In the genomic region with DNA sequence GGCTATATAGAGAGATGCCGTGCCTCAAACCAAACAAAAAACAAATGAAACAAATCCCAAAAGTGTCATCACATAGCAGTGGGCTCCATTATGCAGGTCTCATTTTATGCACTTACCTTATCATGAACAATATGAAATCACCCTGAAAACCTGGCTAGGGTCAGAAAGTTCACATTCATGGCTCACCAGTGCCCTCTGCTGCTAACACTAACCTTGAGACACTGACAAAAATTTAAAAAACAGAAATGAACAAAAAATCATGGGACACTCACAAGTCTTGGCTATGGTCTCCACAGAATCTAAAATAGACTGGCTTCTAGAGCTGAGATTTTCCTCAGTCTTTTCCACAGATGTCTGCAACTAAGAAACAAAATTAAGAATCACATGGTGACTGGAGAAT, we compare ENCODE assay signal across 10 mouse cellular contexts. TPM values are rescaled to one million over a fixed set of nuclear protein-coding genes. Genes with fewer than 3 reads are reported as not detected.
A peak's percentile ranks its signal among the peaks of the same experiment; 100 is the strongest.
DNase-seq lines count a peak whose midpoint lies in the region; ATAC-seq and TF ChIP-seq lines count a peak whose summit lies in the region.
"Had no signal": no experiment of that assay in that cellular context is flagged by ENCODE, and none has a peak within 500 bp of the region (broad histone marks: within the 10 kb centered on the region; RNA-seq: fewer than 3 reads in every experiment).

No protein-coding gene starts in this region.

- 71% methylated on average over 1 of the region's 1 CpGs for WGBS in hindbrain, embryonic 13.5 days

- H3K27ac ChIP-seq in gastrocnemius, adult 2 months = no peak overlapping the region
- no peak overlapping the region for H3K27ac ChIP-seq in hindbrain, embryonic 13.5 days

- H3K36me3 ChIP-seq in hindbrain, embryonic 13.5 days = no peaks in the 10 kb centered on the region

- TF ChIP-seq CTCF in gastrocnemius, adult 2 months (IDR thresholded peaks at IDR 0.05) = peak; percentile 72

- no peaks in the 10 kb centered on the region for H3K4me1 ChIP-seq in hindbrain, embryonic 13.5 days (replicated peaks)

- H3K4me2 ChIP-seq in hindbrain, embryonic 13.5 days = no peak overlapping the region

- H3K9me3 ChIP-seq in hindbrain, embryonic 13.5 days = no peaks in the 10 kb centered on the region

- H3K9ac ChIP-seq in hindbrain, embryonic 13.5 days = no peak overlapping the region

- peak; percentile 51 for DNase-seq in gastrocnemius, adult 2 months
- DNase-seq in gastrocnemius, postnatal 36 days = no peak
- peak; percentile 21 for DNase-seq in ovary, postnatal 14 days (ENCODE audit: low spot score)
- DNase-seq in ovary, postnatal 36 days (ENCODE audit: low spot score) = no peak
- DNase-seq in thymus, postnatal 25 days = peak; percentile 19
- DNase-seq in spleen, postnatal 4 days (ENCODE audit: low spot score in 2 of 2) = no peak

- intact Hi-C loops in gastrocnemius, adult 2 months (cut with DNase I) = loop anchor here (5.0 to 10.0 kb wide), 2 partner anchors 125 to 317 kb away; a partner anchor contains a TSS
- intact Hi-C loops in gastrocnemius, postnatal 36 days (cut with DNase I) = loop anchor here (2.0 kb wide), 1 partner anchor 127 kb away; no protein-coding TSS in a partner anchor

- H3K4me3 ChIP-seq in gastrocnemius, adult 2 months = no peak overlapping the region
- H3K4me3 ChIP-seq in hindbrain, embryonic 13.5 days = no peak overlapping the region

- no peaks in the 10 kb centered on the region for H3K27me3 ChIP-seq in hindbrain, embryonic 13.5 days

- peak; percentile 53 for ATAC-seq in erythroblast, adult 5-6 weeks (replicated peaks; ENCODE audit: low FRiP score, poor library complexity, severe bottlenecking)
- ATAC-seq in hindbrain, embryonic 13.5 days (ENCODE audit: low FRiP score) = no peak

RNA-seq across cellular contexts. Expression of a gene that starts 16.1 kb away (rescaled TPM):
- total RNA-seq in gastrocnemius, adult 2 months (2021) = not detected
- total RNA-seq in gastrocnemius, postnatal 36 days (2021) = not detected
- not detected in 2 replicates for total RNA-seq in erythroblast, adult 5-6 weeks (2015; ENCODE audit: low replicate concordance)
- total RNA-seq in erythroblast, adult 5-6 weeks (2017; ENCODE audit: low replicate concordance) = not detected in 2 replicates
- polyA plus RNA-seq in hindbrain, embryonic 13.5 days (2015; fragmentation: Nextera tagmentation; extraction: Ambion mirVana) = 1.0 and 1.2 TPM in 2 replicates

RNA-seq across cellular contexts. Expression of a gene that starts 19.6 kb away (rescaled TPM):
- 1 to 10 TPM in 1 of 2 experiments, under 1 TPM in 1; 0.92 to 1.5 TPM for total RNA-seq in gastrocnemius, adult 2 months (2021)
- total RNA-seq in gastrocnemius, postnatal 36 days (2021) = under 1 TPM; 0.32 to 0.48 TPM
- total RNA-seq in erythroblast, adult 5-6 weeks (2015; ENCODE audit: low replicate concordance) = 7.3 and 8.6 TPM in 2 replicates
- total RNA-seq in erythroblast, adult 5-6 weeks (2017; ENCODE audit: low replicate concordance) = 10.5 and 11.6 TPM in 2 replicates
- 1.7 and 2.3 TPM in 2 replicates for polyA plus RNA-seq in hindbrain, embryonic 13.5 days (2015; fragmentation: Nextera tagmentation; extraction: Ambion mirVana)

RNA-seq across cellular contexts. Expression of a gene that starts 24.1 kb away (rescaled TPM):
- not detected for total RNA-seq in gastrocnemius, adult 2 months (2021)
- total RNA-seq in gastrocnemius, postnatal 36 days (2021) = not detected
- not detected in 2 replicates for total RNA-seq in erythroblast, adult 5-6 weeks (2015; ENCODE audit: low replicate concordance)
- not detected in 2 replicates for total RNA-seq in erythroblast, adult 5-6 weeks (2017; ENCODE audit: low replicate concordance)
- not detected in 2 replicates for polyA plus RNA-seq in hindbrain, embryonic 13.5 days (2015; fragmentation: Nextera tagmentation; extraction: Ambion mirVana)
- polyA plus RNA-seq: gonadal fat pad, adult 2 months; limb, embryonic 14.5 days had no signal

RNA-seq across cellular contexts. Expression of a gene that starts 48.1 kb away (rescaled TPM):
- 10 to 100 TPM; 15.0 to 17.7 TPM for total RNA-seq in gastrocnemius, adult 2 months (2021)
- 10 to 100 TPM; 13.3 to 20.0 TPM for total RNA-seq in gastrocnemius, postnatal 36 days (2021)
- 6.1 and 21.7 TPM in 2 replicates for total RNA-seq in erythroblast, adult 5-6 weeks (2015; ENCODE audit: low replicate concordance)
- total RNA-seq in erythroblast, adult 5-6 weeks (2017; ENCODE audit: low replicate concordance) = 1.5 and 5.8 TPM in 2 replicates
- polyA plus RNA-seq in hindbrain, embryonic 13.5 days (2015; fragmentation: Nextera tagmentation; extraction: Ambion mirVana) = 58.0 and 59.4 TPM in 2 replicates

RNA-seq across cellular contexts. Expression of a gene that starts 49.2 kb away (rescaled TPM):
- 1 to 10 TPM; 1.7 to 2.5 TPM for total RNA-seq in gastrocnemius, adult 2 months (2021)
- 1 to 10 TPM; 1.7 to 3.1 TPM for total RNA-seq in gastrocnemius, postnatal 36 days (2021)
- total RNA-seq in erythroblast, adult 5-6 weeks (2015; ENCODE audit: low replicate concordance) = 0.77 and 2.9 TPM in 2 replicates
- total RNA-seq in erythroblast, adult 5-6 weeks (2017; ENCODE audit: low replicate concordance) = 3.3 and 4.3 TPM in 2 replicates
- polyA plus RNA-seq in hindbrain, embryonic 13.5 days (2015; fragmentation: Nextera tagmentation; extraction: Ambion mirVana) = 66.4 and 69.1 TPM in 2 replicates

Comparison
In these comparisons a context has a peak if more than half of its experiments do, and no peak if none do; other contexts are left out.
1. DNase-seq: peak in gastrocnemius, adult 2 months (single experiment), ovary, postnatal 14 days (single experiment) and thymus, postnatal 25 days (single experiment); none in gastrocnemius, postnatal 36 days (0 of 2), ovary, postnatal 36 days (single experiment) and spleen, postnatal 4 days (0 of 2).